Mouse (Mus musculus) hindbrain, embryonic 14.5 days (tissue): Measurements from ENCODE around the gene Gatad2b. TPM values are rescaled to one million over a fixed set of nuclear protein-coding genes. Genes with fewer than 3 reads are reported as not detected.
"Not testable (repeated sequence)": the region's sequence is repeated elsewhere in the genome, so short reads cannot be mapped to it uniquely, and the experiment has no call there.

Source experiments
- ATAC-seq: fragments of 200-750 bp; cut with Nextera tagmentation; 2 replicates; pipeline ENCODE4 v1.8.0; 2017; ENCODE audit warnings: moderate number of reproducible peaks, mild to moderate bottlenecking, moderate TSS enrichment, moderate library complexity; ENCODE audit not compliant: low FRiP score
- DNase-seq: peaks from one replicate; pipeline ENCODE4 v3.0.0-alpha.2; 2015; ENCODE audit warnings: low spot score
- H3K27ac ChIP-seq: fragments of 300-500 bp; sonication (generic); 2 replicates; pipeline ENCODE4 v1.5.1; 2014; ENCODE audit warnings: mild to moderate bottlenecking, moderate library complexity
- H3K27me3 ChIP-seq: fragments of 300-500 bp; sonication (generic); 2 replicates; pipeline ENCODE4 v1.6.1; 2014; ENCODE audit warnings: mild to moderate bottlenecking, low read length, mixed read lengths; ENCODE audit not compliant: control insufficient read depth, insufficient read depth
- H3K36me3 ChIP-seq: fragments of 300-500 bp; sonication (generic); replicated peaks from 2 replicates; pipeline ENCODE4 v1.6.1; 2014; ENCODE audit not compliant: control insufficient read depth, insufficient read depth
- H3K4me1 ChIP-seq: fragments of 300-500 bp; sonication (generic); replicated peaks from 2 replicates; pipeline ENCODE4 v1.6.1; 2014; ENCODE audit warnings: antibody characterized with exemption, low read length, mixed read lengths; ENCODE audit not compliant: control insufficient read depth, insufficient read depth
- H3K4me2 ChIP-seq: fragments of 300-500 bp; sonication (generic); replicated peaks from 2 replicates; pipeline ENCODE4 v1.6.1; 2014; ENCODE audit warnings: mild to moderate bottlenecking, moderate library complexity
- H3K4me3 ChIP-seq: fragments of 300-500 bp; sonication (generic); replicated peaks from 2 replicates; pipeline ENCODE4 v1.5.1; 2014; ENCODE audit warnings: mild to moderate bottlenecking, low read length
- H3K9ac ChIP-seq: fragments of 300-500 bp; sonication (generic); 2 replicates; pipeline ENCODE4 v1.6.1; 2014
- H3K9me3 ChIP-seq: fragments of 300-500 bp; sonication (generic); 2 replicates; pipeline ENCODE4 v1.6.1; 2016; ENCODE audit warnings: low read length; ENCODE audit not compliant: control insufficient read depth
- WGBS: fragments of 180-500 bp; shearing (Covaris S2); extraction: QIAGEN DNeasy Blood & Tissue Kit; methylation state at CpG from one replicate; pipeline ENCODE4 v1.1.7; 2014; 5-methylcytosine and 5-hydroxymethylcytosine counted together
- polyA plus RNA-seq: library from polyadenylated mRNA; unstranded; fragments of >200 nt; fragmentation: Nextera tagmentation; extraction: Ambion mirVana; gene quantifications from 2 replicates; pipeline ENCODE4 v1.2.1, GENCODE M21; 2014

The Gatad2b gene
- polyA plus RNA-seq, 1 experiment from 2014 or later: 14.7 TPM

- Histone ChIP-seq H3K27ac (no peak overlapping the region), H3K9ac (no peak overlapping the region), H3K4me3 (no peak overlapping the region), H3K36me3 (no peaks in the 10 kb centered on the region), H3K9me3 (no peaks in the 10 kb centered on the region), H3K27me3 (no peaks in the 10 kb centered on the region), H3K4me1 (no peaks in the 10 kb centered on the region), H3K4me2 (no peak overlapping the region)
- DNase-seq: no peak
- 91% methylated on average over 5 of the region's 5 CpGs for WGBS
- no peak for ATAC-seq
These were observed 39.5 kb downstream of the Gatad2b start for GRCm38 (mm10) chr3:90332485-90332884.

GRCm38 (mm10) chr3:90335517-90335916 is 42.5 kb downstream of the Gatad2b start:
- Histone ChIP-seq H3K9me3 (no peaks in the 10 kb centered on the region), H3K9ac (no peak overlapping the region), H3K4me2 (no peak overlapping the region), H3K36me3 (no peaks in the 10 kb centered on the region), H3K27me3 (no peaks in the 10 kb centered on the region), H3K27ac (no peak overlapping the region), H3K4me1 (no peaks in the 10 kb centered on the region), H3K4me3 (no peak overlapping the region)
- ATAC-seq: no peak
- no peak for DNase-seq

- WGBS: 57% methylated on average over 3 of the region's 3 CpGs
- H3K27me3 ChIP-seq: no peaks in the 10 kb centered on the region
- H3K4me2 ChIP-seq: no peak overlapping the region
- no peaks in the 10 kb centered on the region for H3K9me3 ChIP-seq
- no peak overlapping the region for H3K9ac ChIP-seq
- no peak overlapping the region for H3K4me3 ChIP-seq
- H3K36me3 ChIP-seq: peaks cover 11% of the 10 kb centered on the region
- no peak for DNase-seq
- ATAC-seq: no peak
- H3K4me1 ChIP-seq: no peaks in the 10 kb centered on the region
- H3K27ac ChIP-seq: no peak overlapping the region
These were observed 45.2 kb downstream of the Gatad2b start for GRCm38 (mm10) chr3:90338190-90338589.

GRCm38 (mm10) chr3:90340177-90340576 is 47.2 kb downstream of the Gatad2b start:
- no peak overlapping the region for H3K27ac ChIP-seq
- H3K4me3 ChIP-seq: no peak overlapping the region
- no peak for ATAC-seq

GRCm38 (mm10) chr3:90342853-90343252 is 49.9 kb downstream of the Gatad2b start:
- 61% methylated on average over 2 of the region's 2 CpGs for WGBS

More at GRCm38 (mm10) chr3:90340177-90340576, 47.2 kb downstream of the Gatad2b start:
- Histone ChIP-seq H3K9ac (no peak overlapping the region), H3K4me2 (no peak overlapping the region), H3K36me3 (peaks cover 17% of the 10 kb centered on the region), H3K27me3 (no peaks in the 10 kb centered on the region), H3K4me1 (no peaks in the 10 kb centered on the region), H3K9me3 (no peaks in the 10 kb centered on the region)
- DNase-seq: no peak

GRCm38 (mm10) chr3:90347847-90348246 is 54.9 kb downstream of the Gatad2b start:
- Histone ChIP-seq H3K4me2 (no peak overlapping the region), H3K9me3 (no peaks in the 10 kb centered on the region), H3K9ac (no peak overlapping the region), H3K36me3 (peaks cover 56% of the 10 kb centered on the region), H3K4me3 (no peak overlapping the region), H3K27ac (no peak overlapping the region), H3K27me3 (no peaks in the 10 kb centered on the region), H3K4me1 (no peaks in the 10 kb centered on the region)
- DNase-seq: no peak
- no peak for ATAC-seq
- WGBS: 97% methylated on average over 4 of the region's 4 CpGs

More at GRCm38 (mm10) chr3:90342853-90343252, 49.9 kb downstream of the Gatad2b start:
- not testable (repeated sequence) for DNase-seq, H3K27ac ChIP-seq, H3K9me3 ChIP-seq, H3K4me2 ChIP-seq, H3K4me3 ChIP-seq, H3K27me3 ChIP-seq, H3K9ac ChIP-seq, ATAC-seq, H3K4me1 ChIP-seq
- H3K36me3 ChIP-seq: peaks cover 28% of the 10 kb centered on the region

GRCm38 (mm10) chr3:90357959-90358358 is 65.0 kb downstream of the Gatad2b start:
- H3K27ac ChIP-seq: no peak overlapping the region
- peaks cover 90% of the 10 kb centered on the region for H3K36me3 ChIP-seq
- no peaks in the 10 kb centered on the region for H3K4me1 ChIP-seq
- H3K4me3 ChIP-seq: no peak overlapping the region
- H3K9ac ChIP-seq: no peak overlapping the region
- no peaks in the 10 kb centered on the region for H3K9me3 ChIP-seq
- no peak overlapping the region for H3K4me2 ChIP-seq
- H3K27me3 ChIP-seq: no peaks in the 10 kb centered on the region
- DNase-seq: no peak
- no peak for ATAC-seq
- 92% methylated on average over 7 of the region's 7 CpGs for WGBS

GRCm38 (mm10) chr3:90359230-90359629 is 66.3 kb downstream of the Gatad2b start:
- H3K36me3 ChIP-seq: peaks cover 77% of the 10 kb centered on the region
- H3K9me3 ChIP-seq: no peaks in the 10 kb centered on the region
- 91% methylated on average over 1 of the region's 1 CpGs for WGBS
- no peak overlapping the region for H3K27ac ChIP-seq
- no peaks in the 10 kb centered on the region for H3K4me1 ChIP-seq
- H3K9ac ChIP-seq: no peak overlapping the region
- no peak overlapping the region for H3K4me3 ChIP-seq
- no peak for DNase-seq
- H3K4me2 ChIP-seq: no peak overlapping the region
- H3K27me3 ChIP-seq: no peaks in the 10 kb centered on the region
- no peak for ATAC-seq

GRCm38 (mm10) chr3:90361476-90361875 is 68.5 kb downstream of the Gatad2b start:
- Histone ChIP-seq H3K9me3 (no peaks in the 10 kb centered on the region), H3K4me3 (no peak overlapping the region), H3K4me2 (no peak overlapping the region), H3K9ac (no peak overlapping the region), H3K27ac (no peak overlapping the region), H3K4me1 (no peaks in the 10 kb centered on the region), H3K36me3 (peaks cover 54% of the 10 kb centered on the region), H3K27me3 (no peaks in the 10 kb centered on the region)
- WGBS: 91% methylated on average over 3 of the region's 4 CpGs
- no peak for DNase-seq
- no peak for ATAC-seq

- Histone ChIP-seq H3K9ac (no peak overlapping the region), H3K36me3 (peaks cover 46% of the 10 kb centered on the region), H3K27me3 (no peaks in the 10 kb centered on the region), H3K4me1 (no peaks in the 10 kb centered on the region), H3K4me3 (no peak overlapping the region), H3K27ac (no peak overlapping the region), H3K4me2 (no peak overlapping the region), H3K9me3 (no peaks in the 10 kb centered on the region)
- DNase-seq (no peak), ATAC-seq (no peak)
- WGBS: 89% methylated on average over 2 of the region's 2 CpGs
These were observed 69.4 kb downstream of the Gatad2b start for GRCm38 (mm10) chr3:90362346-90362745.
